Mouse (Mus musculus): ENCODE results near the gene Retreg1. TPM values are rescaled to one million over a fixed set of nuclear protein-coding genes. Genes with fewer than 3 reads are reported as not detected.

Gene Retreg1
- 10 to 100 TPM; 31.1 to 40.7 TPM for total RNA-seq (2021)
- polyA plus RNA-seq (2012; rRNA removed), result 8.9 and 16.4 TPM in 2 replicates
- long read RNA-seq, transcript Retreg1-205 (7 exons, 3,200 nt), result major isoform, 7 of 21 reads
- long read RNA-seq, partial matches to known transcripts, result 0 of 21 reads
- long read RNA-seq, other reads (novel, unspliced or antisense), result 9 of 21 reads

- peak; percentile 92 for DNase-seq
Measured at GRCm38 (mm10) chr15:25843086-25843991, at the start of gene Retreg1. Gene Retreg1, plus strand, starts transcription at chr15:25843180.

- DNase-seq, result no peak
Measured at GRCm38 (mm10) chr15:25794123-25794522, 48.9 kb upstream of the Retreg1 start.

- DNase-seq, result no peak
Measured at GRCm38 (mm10) chr15:25795496-25795895, 47.5 kb upstream of the Retreg1 start.

GRCm38 (mm10) chr15:25796353-25796752, 46.6 kb upstream of the Retreg1 start:
- no peak for DNase-seq

GRCm38 (mm10) chr15:25797179-25797578, 45.8 kb upstream of the Retreg1 start:
- DNase-seq, result no peak

GRCm38 (mm10) chr15:25797888-25798287, 45.1 kb upstream of the Retreg1 start:
- DNase-seq, result no peak

- no peak for DNase-seq
Measured at GRCm38 (mm10) chr15:25801726-25802125, 41.3 kb upstream of the Retreg1 start.

- DNase-seq, result no peak
Measured at GRCm38 (mm10) chr15:25802194-25802593, 40.8 kb upstream of the Retreg1 start.

- DNase-seq, result no peak
Measured at GRCm38 (mm10) chr15:25803111-25803510, 39.9 kb upstream of the Retreg1 start.

- peak; percentile 72 for DNase-seq
Measured at GRCm38 (mm10) chr15:25805336-25806110, 37.5 kb upstream of the Retreg1 start.

- DNase-seq, result no peak
Measured at GRCm38 (mm10) chr15:25806363-25806762, 36.6 kb upstream of the Retreg1 start.

GRCm38 (mm10) chr15:25806878-25807277, 36.1 kb upstream of the Retreg1 start:
- no peak for DNase-seq

GRCm38 (mm10) chr15:25808677-25809460, 34.1 kb upstream of the Retreg1 start:
- DNase-seq, result no peak

GRCm38 (mm10) chr15:25809669-25810068, 33.3 kb upstream of the Retreg1 start:
- DNase-seq, result no peak

- no peak for DNase-seq
Measured at GRCm38 (mm10) chr15:25811834-25812250, 31.1 kb upstream of the Retreg1 start.

- no peak for DNase-seq
Measured at GRCm38 (mm10) chr15:25812479-25812878, 30.5 kb upstream of the Retreg1 start.

GRCm38 (mm10) chr15:25814535-25814934, 28.4 kb upstream of the Retreg1 start:
- DNase-seq, result no peak

- DNase-seq, result no peak
Measured at GRCm38 (mm10) chr15:25817191-25817590, 25.8 kb upstream of the Retreg1 start.

GRCm38 (mm10) chr15:25821981-25822380, 21.0 kb upstream of the Retreg1 start:
- no peak for DNase-seq

- DNase-seq, result no peak
Measured at GRCm38 (mm10) chr15:25822656-25823055, 20.3 kb upstream of the Retreg1 start.

- DNase-seq, result no peak
Measured at GRCm38 (mm10) chr15:25826531-25826961, 16.4 kb upstream of the Retreg1 start.

- DNase-seq, result no peak
Measured at GRCm38 (mm10) chr15:25828464-25828863, 14.5 kb upstream of the Retreg1 start.
